Mouse (Mus musculus) midbrain, embryonic 16.5 days (tissue): ENCODE measurements around the gene Gm9918. TPM values are rescaled to one million over a fixed set of nuclear protein-coding genes. Genes with fewer than 3 reads are reported as not detected.

ENCODE experiments used
- ATAC-seq: fragments of 200-750 bp; cut with Nextera tagmentation; 2 replicates; pipeline ENCODE4 v1.8.0; 2017; ENCODE audit warnings: moderate TSS enrichment
- H3K27ac ChIP-seq: fragments of 300-500 bp; sonication (generic); 2 replicates; pipeline ENCODE4 v1.5.1; 2014; ENCODE audit warnings: mild to moderate bottlenecking, low read length, mixed read lengths
- H3K27me3 ChIP-seq: fragments of 300-500 bp; sonication (generic); 2 replicates; pipeline ENCODE4 v1.6.1; 2014; ENCODE audit warnings: low read depth, low read length, mixed read lengths; ENCODE audit not compliant: control insufficient read depth, insufficient read depth
- H3K36me3 ChIP-seq: fragments of 300-500 bp; sonication (generic); 2 replicates; pipeline ENCODE4 v1.6.1; 2014; ENCODE audit warnings: mild to moderate bottlenecking, low read length, moderate library complexity, mixed read lengths; ENCODE audit not compliant: control insufficient read depth, insufficient read depth
- H3K4me1 ChIP-seq: fragments of 300-500 bp; sonication (generic); 2 replicates; pipeline ENCODE4 v1.6.1; 2014; ENCODE audit warnings: mild to moderate bottlenecking, low read length, mixed read lengths; ENCODE audit not compliant: control insufficient read depth, insufficient read depth
- H3K4me2 ChIP-seq: fragments of 300-500 bp; sonication (generic); 2 replicates; pipeline ENCODE4 v1.6.1; 2014; ENCODE audit warnings: mild to moderate bottlenecking, low read length, mixed read lengths
- H3K4me3 ChIP-seq: fragments of 300-500 bp; sonication (generic); 2 replicates; pipeline ENCODE4 v1.5.1; 2014; ENCODE audit warnings: low read depth, mild to moderate bottlenecking, low read length, moderate library complexity, mixed read lengths
- H3K9ac ChIP-seq: fragments of 300-500 bp; sonication (generic); 2 replicates; pipeline ENCODE4 v1.6.1; 2014; ENCODE audit warnings: low read depth, low read length, mixed read lengths
- H3K9me3 ChIP-seq: fragments of 300-500 bp; sonication (generic); replicated peaks from 2 replicates; pipeline ENCODE4 v1.6.1; 2014; ENCODE audit warnings: mild to moderate bottlenecking, low read length, mixed read lengths; ENCODE audit not compliant: control insufficient read depth, poor library complexity, severe bottlenecking
- WGBS: fragments of 180-500 bp; shearing (Covaris S2); extraction: QIAGEN DNeasy Blood & Tissue Kit; methylation state at CpG from one replicate; pipeline ENCODE4 v1.1.7; 2014; 5-methylcytosine and 5-hydroxymethylcytosine counted together
- polyA plus RNA-seq: library from polyadenylated mRNA; unstranded; fragments of >200 nt; fragmentation: Nextera tagmentation; extraction: Ambion mirVana; gene quantifications from 2 replicates; pipeline ENCODE4 v1.2.1, GENCODE M21; 2015

Gene Gm9918
- polyA plus RNA-seq, 1 experiment from 2014 or later = not detected

DNA sequence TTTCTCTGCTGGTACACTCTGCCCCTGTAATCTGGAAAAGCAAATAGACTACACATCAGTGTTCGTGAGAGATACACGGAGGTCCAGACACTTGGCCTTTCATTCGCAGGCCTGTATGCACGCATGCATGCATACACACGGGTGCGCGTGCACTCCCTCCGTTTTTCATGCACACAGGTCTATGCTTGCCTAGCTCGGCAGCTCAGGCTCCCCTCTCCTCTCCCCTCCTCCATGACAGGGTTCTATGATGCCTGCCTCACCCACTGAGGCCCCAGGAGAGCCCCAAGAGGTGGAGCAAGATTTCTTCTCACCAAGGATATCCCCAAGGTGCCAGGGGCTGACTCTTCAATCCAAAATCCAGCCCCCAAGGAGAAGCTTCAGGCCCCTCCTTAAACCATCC, 20.4 kb upstream of the Gm9918 start:
- peaks cover 15% of the 10 kb centered on the region for H3K4me1 ChIP-seq
- no peak overlapping the region for H3K27ac ChIP-seq
- no peak overlapping the region for H3K4me3 ChIP-seq
- H3K27me3 ChIP-seq = peaks cover 37% of the 10 kb centered on the region
- H3K36me3 ChIP-seq = no peaks in the 10 kb centered on the region
- no peak overlapping the region for H3K9ac ChIP-seq
- 46% methylated on average over 9 of the region's 9 CpGs for WGBS
- no peaks in the 10 kb centered on the region for H3K9me3 ChIP-seq
- no peak for ATAC-seq
- no peak overlapping the region for H3K4me2 ChIP-seq

- Histone ChIP-seq H3K4me1 (peaks cover 10% of the 10 kb centered on the region), H3K4me3 (no peak overlapping the region), H3K27me3 (peaks cover 34% of the 10 kb centered on the region), H3K27ac (no peak overlapping the region), H3K36me3 (no peaks in the 10 kb centered on the region), H3K4me2 (no peak overlapping the region), H3K9ac (no peak overlapping the region), H3K9me3 (no peaks in the 10 kb centered on the region)
- 69% methylated on average over 5 of the region's 5 CpGs for WGBS
- ATAC-seq = no peak
Observed at GRCm38 (mm10) chr15:102250521-102250920, 19.8 kb upstream of the Gm9918 start.

DNA sequence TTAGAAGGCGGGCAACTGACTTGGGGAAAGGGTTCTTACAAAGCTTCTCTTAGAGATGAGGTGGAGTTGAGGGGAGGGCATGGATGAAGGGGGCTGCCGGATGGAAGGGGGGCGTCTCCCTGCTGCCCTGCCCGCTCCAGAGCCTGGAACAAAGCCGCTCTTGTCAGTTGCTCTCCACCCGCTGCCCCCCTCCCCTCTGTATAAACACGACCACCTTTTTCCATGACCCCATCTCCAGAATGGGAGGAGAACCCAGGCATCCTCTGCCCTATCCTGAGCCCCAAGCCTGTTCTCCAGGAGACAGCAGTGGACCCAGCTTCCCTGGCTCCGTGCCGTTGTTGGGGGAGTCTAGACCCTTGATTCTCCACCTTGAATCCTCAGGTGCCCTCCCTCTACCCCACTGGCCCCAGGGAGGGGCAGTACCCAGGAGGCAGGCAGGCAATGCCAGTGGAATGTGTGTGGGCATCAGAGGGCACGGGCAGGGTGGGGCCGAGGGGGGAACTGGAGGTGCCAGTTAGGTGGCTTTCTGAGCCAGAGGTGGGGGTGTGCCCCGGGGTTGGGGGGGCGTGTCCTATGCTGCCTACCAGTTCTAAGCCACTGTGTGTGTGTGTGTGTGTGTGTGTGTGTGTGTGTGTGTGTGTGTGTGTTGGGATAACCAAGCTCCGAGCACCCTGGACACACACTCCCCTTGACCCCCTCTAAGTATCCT, 14.7 kb upstream of the Gm9918 start:
- H3K9me3 ChIP-seq = no peaks in the 10 kb centered on the region
- H3K4me3 ChIP-seq = no peak overlapping the region
- 54% methylated on average over 14 of the region's 14 CpGs for WGBS
- H3K4me2 ChIP-seq = no peak overlapping the region
- no peak for ATAC-seq
- H3K27ac ChIP-seq = no peak overlapping the region
- H3K36me3 ChIP-seq = no peaks in the 10 kb centered on the region
- H3K9ac ChIP-seq = no peak overlapping the region
- H3K27me3 ChIP-seq = peaks cover 36% of the 10 kb centered on the region
- peaks cover 9% of the 10 kb centered on the region for H3K4me1 ChIP-seq

GRCm38 (mm10) chr15:102256431-102257201, 13.7 kb upstream of the Gm9918 start:
- Histone ChIP-seq H3K9ac (peak overlapping the region; percentile 74), H3K27ac (no peak overlapping the region), H3K27me3 (peaks cover 34% of the 10 kb centered on the region), H3K4me2 (peak overlapping the region; percentile 97), H3K4me1 (peaks cover 9% of the 10 kb centered on the region), H3K4me3 (peak overlapping the region; percentile 56), H3K9me3 (no peaks in the 10 kb centered on the region), H3K36me3 (no peaks in the 10 kb centered on the region)
- ATAC-seq = no peak
- WGBS = 9% methylated on average over 22 of the region's 22 CpGs

DNA sequence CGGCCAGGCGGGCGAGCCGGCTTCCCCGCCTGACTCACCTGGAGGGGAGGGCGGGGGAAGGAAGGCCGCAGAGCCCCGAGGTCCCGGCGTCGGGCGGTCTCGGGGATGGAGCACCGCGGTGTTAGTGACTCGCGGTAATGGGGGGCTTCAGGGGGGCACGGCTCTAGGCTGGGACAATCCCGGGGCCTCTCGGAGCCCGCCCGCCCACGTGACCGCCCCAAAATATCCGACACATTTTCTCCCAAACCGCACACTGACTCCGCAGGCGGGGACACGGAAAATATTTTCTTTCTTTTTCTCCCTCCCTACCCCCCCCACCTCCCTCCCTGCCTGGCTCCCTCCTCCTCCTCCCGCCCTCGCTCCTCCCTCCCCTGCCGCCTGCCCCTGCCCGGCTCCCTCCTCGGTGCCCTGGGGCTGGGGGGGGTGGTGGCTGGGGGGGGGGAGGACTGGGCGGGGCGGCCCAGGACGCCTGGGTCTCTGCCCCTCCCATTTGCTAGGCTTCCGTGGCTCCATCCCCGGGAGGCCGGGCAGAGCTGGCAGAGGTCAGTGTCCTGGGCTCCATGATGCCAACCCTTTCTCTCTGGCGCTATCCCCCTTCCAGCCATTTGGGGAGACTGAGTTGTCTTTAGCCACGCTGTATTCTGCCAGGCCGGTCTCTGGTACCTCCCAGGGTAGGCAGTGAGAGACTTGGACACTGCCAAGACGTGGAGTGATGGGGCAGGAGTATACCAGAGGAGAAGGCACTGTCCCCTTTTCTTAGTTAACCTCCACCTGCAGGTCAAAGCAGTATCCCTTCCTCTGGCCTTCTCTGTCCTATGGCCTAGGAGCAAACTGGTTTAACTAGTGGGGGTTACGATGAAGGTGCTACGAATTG, 12.9 kb upstream of the Gm9918 start, which contains the start of gene Rarg:
Gene Rarg (minus strand): TSS at position 316 of the 874 bp plus-strand sequence.
- Histone ChIP-seq H3K9me3 (no peaks in the 10 kb centered on the region), H3K9ac (peak within 1 kb of the TSS; percentile 74), H3K27me3 (peaks cover 31% of the 10 kb centered on the region), H3K36me3 (no peaks in the 10 kb centered on the region), H3K27ac (no peak within 1 kb of the TSS), H3K4me2 (peak within 1 kb of the TSS; percentile 97), H3K4me3 (peak within 1 kb of the TSS; percentile 56), H3K4me1 (peaks cover 9% of the 10 kb centered on the region)
- ATAC-seq = peak; percentile 69
- WGBS = under 1% methylated on average over 41 of the region's 46 CpGs

- Histone ChIP-seq H3K4me3 (no peak overlapping the region), H3K27me3 (peaks cover 28% of the 10 kb centered on the region), H3K4me2 (peak overlapping the region; percentile 97), H3K9ac (0 out of 2 replicates have a peak overlapping the region, but pooled peaks have one; percentile 74), H3K36me3 (no peaks in the 10 kb centered on the region), H3K9me3 (no peaks in the 10 kb centered on the region), H3K27ac (no peak overlapping the region), H3K4me1 (peaks cover 9% of the 10 kb centered on the region)
- WGBS = 7% methylated on average over 12 of the region's 12 CpGs
- no peak for ATAC-seq
Observed at GRCm38 (mm10) chr15:102258076-102258470, 12.3 kb upstream of the Gm9918 start.

DNA sequence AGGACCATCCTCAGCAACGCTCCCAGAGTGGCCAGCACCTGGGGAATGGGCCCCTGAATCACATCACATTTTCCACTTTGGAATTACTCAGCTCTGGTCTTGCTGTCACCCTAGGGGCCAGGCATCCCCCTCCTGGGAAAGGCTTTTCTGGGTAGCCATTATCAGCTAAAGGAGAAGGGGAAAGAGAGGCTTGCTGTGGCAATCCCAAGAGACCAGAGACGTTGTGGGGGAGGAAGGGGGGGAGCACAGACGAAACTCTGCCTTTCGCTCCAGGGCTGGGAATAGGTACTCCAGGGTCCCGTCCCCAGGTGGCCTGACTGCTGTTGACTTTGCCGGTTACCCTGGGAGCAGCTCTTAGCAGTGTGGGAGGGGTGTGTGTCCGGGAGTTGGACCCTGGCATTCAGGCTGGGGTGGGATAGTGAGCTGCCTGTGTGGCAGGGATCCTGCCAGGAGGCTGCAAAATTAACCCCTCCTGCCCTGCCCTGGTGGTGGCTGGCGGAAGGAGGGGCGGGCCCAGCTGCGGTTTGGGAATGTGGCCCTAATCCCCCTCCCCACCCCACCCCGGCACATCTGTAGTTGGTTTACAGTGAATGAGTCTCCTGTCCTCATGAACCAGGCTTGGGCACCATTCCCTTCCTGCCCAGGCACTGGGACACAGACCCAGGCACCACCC, 11.6 kb upstream of the Gm9918 start:
- no peak overlapping the region for H3K9ac ChIP-seq
- H3K4me3 ChIP-seq = no peak overlapping the region
- H3K4me1 ChIP-seq = peaks cover 9% of the 10 kb centered on the region
- H3K27ac ChIP-seq = no peak overlapping the region
- 5% methylated on average over 11 of the region's 11 CpGs for WGBS
- no peak overlapping the region for H3K4me2 ChIP-seq
- ATAC-seq = no peak
- H3K9me3 ChIP-seq = no peaks in the 10 kb centered on the region
- no peaks in the 10 kb centered on the region for H3K36me3 ChIP-seq
- H3K27me3 ChIP-seq = peaks cover 28% of the 10 kb centered on the region

DNA sequence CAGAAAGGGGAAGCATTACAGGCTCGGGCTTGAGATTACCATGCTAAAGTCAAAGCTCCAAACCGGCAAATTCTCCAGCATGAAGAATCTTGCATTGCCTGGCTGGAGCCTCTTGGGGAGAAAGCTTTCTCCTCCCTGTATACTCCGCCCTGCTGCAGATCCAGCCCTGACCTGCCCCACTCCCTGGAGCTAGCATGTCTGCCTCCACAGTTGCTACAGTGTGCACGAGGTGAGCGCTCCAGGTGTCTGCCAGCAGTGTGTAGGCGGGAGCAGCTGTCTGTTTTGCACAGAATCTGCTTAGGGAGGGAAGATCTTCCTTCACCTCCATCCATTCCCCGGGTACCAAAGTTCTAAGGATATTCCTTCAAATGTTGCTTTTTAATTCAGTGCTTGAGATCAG, 7.8 kb upstream of the Gm9918 start:
- no peak overlapping the region for H3K4me3 ChIP-seq
- peaks cover 14% of the 10 kb centered on the region for H3K27me3 ChIP-seq
- no peak overlapping the region for H3K9ac ChIP-seq
- H3K9me3 ChIP-seq = no peaks in the 10 kb centered on the region
- H3K36me3 ChIP-seq = no peaks in the 10 kb centered on the region
- no peak overlapping the region for H3K4me2 ChIP-seq
- no peak for ATAC-seq
- 50% methylated on average over 7 of the region's 7 CpGs for WGBS
- H3K4me1 ChIP-seq = peaks cover under 1% of the 10 kb centered on the region; the same call in 1 of the 2 replicates
- no peak overlapping the region for H3K27ac ChIP-seq
